Mouse (Mus musculus): ENCODE data around the gene Fbln1. TPM values are rescaled to one million over a fixed set of nuclear protein-coding genes. Genes with fewer than 3 reads are reported as not detected.

The Fbln1 gene
- total RNA-seq (2021) = 10 to 100 TPM; 29.0 to 32.9 TPM
- long read RNA-seq, experiment 1, transcript Fbln1-202 (15 exons, 2,273 nt) = major isoform, 39 of 68 reads
- long read RNA-seq, experiment 1, transcript Fbln1-201 (17 exons, 3,659 nt) = minor isoform, 22 of 68 reads
- long read RNA-seq, experiment 1, partial matches to known transcripts = 5 of 68 reads
- long read RNA-seq, experiment 1, other reads (novel, unspliced or antisense) = 2 of 68 reads
- long read RNA-seq, experiment 2, transcript Fbln1-202 (15 exons, 2,273 nt) = major isoform, 36 of 82 reads
- long read RNA-seq, experiment 2, transcript Fbln1-201 (17 exons, 3,659 nt) = minor isoform, 31 of 82 reads
- long read RNA-seq, experiment 2, partial matches to known transcripts = 12 of 82 reads
- long read RNA-seq, experiment 2, other reads (novel, unspliced or antisense) = 3 of 82 reads

DNA sequence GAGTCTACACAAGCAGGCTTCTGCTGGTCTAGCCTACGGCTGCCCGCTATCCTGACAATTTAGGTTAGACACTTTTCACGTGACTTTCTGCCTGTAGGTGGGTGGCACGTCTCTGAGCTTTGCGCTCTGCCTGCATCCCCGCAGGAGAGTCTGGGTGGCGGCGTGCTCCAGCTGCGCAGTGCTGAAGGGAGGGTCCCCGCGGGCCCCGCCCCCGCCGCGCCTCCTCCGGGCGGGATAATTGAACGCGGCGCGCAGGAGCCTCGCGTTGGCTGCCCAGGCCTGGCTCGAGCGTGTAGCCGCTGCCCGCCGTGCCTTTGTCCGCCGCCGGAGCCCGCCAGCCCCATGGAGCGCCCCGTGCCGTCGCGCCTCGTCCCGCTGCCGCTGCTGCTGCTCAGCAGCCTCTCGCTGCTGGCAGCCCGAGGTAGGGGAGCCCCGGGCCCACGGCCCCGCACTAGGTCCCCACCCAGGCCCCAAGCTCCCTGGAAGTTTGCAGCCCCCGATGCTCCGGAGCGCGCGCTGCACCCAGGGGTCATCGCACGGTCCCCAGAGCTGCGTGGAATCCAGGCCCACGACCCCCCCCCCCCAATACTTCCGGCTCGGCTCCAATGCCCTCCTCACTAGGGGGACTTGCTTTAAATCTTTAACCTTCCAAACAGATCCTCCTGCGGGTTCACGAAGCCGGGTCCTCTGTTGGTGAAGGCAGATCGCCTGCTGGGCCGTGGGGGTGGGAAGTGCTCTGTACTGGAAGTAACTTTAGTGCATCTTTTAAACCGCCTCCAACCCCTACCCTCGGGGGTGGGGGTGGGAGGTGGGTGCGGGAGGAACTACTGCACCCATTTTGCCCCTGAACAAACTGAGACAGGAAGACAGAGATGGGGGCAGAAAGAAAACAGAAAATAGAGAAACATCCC, at the start of gene Fbln1:
Gene Fbln1, plus strand, starts transcription at position 158 of the 911 bp plus-strand sequence.
- peak; percentile 70 to 76 for DNase-seq (ENCODE audit: low spot score in 2 of 2)

DNA sequence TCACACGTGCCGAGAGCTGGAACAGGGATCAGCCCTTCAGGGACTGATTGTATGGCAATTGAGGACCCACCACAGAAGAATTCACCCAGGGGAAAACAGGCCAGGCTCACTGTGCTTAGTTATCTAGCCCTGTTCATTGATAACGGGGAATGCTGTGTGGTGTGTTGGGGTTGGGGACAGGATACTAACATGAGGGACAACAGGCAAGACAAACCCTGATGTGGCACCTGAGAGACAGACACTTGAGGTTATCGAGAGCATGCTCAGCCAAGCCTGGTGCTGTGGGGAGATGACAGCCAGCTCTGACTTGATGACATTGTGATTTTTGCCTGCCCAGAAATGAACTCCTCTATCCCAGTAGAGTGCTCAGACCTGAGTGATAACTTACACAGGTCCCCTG, 49.6 kb upstream of the Fbln1 start:
- no peak for DNase-seq (ENCODE audit: low spot score in 2 of 2)

DNA sequence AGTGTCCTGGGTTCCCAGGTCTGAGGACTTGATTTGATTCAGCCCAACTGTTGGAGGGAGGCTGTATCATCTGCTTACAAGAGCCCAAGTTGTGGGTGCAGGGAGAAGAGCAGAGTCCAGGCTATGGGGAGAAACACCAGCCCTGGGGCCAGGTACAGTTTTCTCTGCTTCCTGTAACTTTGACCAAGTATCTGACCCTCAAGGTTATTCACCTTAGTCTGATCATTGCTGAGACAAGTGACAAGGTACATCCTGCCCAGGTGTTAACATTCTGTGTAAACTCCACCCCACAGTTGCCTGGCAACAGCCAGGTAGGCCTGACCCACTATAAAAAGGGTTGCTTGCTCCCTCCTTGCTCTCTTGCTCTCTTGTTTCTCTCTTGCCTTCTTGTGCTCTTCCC, 44.3 kb upstream of the Fbln1 start:
- DNase-seq (ENCODE audit: low spot score in 2 of 2) = no peak

DNA sequence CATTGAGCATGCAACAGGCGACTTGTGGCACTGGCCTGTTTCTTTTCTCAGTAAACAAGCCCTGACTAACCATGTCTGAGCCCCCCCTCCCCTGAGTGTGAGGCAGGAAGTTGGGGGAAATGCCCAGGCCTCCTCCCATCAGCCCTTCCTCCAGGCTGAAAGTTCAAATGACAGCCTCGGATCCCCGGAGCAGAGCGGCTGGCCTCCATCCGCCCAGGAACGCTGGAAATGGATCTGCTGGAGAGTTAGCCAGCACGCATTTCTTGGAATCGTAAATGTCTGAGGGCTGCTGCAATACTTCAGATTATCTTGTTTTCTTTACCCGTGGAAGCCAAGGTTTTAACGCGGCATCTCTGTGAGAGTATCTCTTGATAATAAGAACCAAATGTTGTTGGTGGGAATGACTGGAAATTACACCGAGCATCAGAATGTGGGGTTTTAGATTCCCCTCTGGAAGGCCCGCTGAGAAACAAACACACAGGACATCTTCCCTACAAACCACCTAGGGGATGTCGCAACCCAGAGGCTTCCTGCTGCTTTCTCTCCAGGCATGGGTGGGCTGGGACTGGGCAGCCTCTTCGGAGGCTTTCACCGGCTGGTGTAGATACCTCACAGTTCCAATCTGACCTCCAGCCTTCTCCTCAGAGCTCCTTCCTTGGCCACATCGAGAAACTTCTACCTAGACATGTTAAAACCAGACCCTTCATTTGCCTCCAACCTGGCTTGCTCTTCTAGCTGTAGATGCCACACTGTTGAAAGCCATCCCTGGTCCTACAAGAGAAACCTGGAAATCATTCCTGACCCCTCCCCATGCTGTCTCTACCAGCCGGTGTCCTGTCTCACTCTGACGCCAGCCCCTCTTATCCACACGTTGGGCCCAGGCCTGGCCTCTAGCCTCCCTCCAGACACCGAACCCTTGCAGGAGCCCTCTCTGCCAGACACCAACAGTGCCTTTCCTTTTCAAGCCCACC, 42.8 kb upstream of the Fbln1 start:
- DNase-seq (ENCODE audit: low spot score in 2 of 2) = no peak

DNA sequence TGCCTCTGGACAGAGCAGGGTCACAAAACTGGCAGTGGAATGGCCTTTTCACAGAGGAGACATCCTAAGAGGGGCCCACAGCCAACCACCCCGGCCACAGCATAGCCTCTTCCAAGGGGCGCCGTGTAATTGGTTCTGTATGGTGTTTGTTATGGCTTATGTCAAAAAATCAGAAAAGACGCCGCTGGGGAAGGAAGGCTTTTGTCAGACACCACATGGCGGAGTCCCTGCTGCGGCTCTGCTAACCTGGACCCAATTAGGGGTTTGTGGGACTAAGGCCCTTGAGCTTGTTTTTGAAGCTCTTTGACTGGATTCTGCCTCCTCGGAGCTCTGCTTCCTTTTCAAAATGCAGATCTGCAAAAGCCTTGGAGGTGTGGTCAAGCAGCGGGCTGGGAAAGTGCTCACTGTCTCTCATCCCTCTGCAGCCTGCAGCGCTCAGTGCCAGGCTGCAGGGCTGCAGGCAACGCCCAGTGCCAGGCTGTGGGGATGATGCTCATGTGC, 39.3 kb upstream of the Fbln1 start:
- DNase-seq (ENCODE audit: low spot score in 2 of 2) = no peak

DNA sequence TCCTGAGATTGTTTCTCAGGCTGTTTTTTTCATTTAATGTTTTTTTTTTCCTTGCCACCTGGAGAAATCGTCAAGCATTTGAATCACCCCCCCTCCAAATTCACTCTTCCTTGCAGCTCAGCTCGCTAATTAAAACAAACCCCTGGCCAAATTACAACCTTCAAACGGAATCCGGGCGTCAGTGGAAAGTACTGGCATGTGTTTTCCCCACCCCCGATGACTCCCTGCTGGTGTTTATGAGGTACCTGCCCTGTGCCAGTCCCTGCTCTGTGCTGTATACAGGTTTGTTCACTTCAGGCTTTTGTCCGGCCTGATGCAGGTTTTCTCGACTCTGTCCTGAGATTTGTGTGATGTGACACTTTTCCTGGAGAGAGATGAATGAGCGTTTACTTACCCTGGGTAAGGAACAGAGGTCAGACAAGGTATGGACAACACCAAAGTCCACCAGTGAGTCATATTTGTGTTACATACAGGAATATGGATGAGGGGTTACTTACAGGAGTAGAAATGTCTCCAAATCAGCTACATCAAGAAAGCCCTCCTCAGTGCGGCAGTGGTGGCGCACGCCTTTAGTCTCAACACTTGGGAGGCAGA, 38.6 kb upstream of the Fbln1 start:
- DNase-seq (ENCODE audit: low spot score in 2 of 2) = no peak

DNA sequence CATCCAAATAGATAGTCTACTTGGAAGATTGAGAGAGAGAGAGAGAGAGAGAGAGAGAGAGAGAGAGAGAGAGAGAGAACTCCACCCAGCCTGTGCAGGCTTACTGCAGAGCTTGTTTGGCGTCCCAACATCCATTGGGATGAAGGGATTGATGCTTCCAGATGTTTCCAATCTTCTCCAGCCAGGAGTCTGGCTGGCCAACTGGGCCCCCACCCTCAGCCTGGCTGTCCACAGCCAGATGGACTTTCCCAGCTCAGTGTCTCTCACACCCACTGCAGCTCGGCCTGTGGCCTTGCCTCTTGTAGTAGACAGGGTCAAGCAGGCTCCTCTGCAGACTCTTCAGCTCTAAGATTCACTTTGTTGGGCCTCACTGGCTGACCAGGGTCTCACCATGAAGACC, 33.7 kb upstream of the Fbln1 start:
- DNase-seq (ENCODE audit: low spot score in 2 of 2) = no peak

DNA sequence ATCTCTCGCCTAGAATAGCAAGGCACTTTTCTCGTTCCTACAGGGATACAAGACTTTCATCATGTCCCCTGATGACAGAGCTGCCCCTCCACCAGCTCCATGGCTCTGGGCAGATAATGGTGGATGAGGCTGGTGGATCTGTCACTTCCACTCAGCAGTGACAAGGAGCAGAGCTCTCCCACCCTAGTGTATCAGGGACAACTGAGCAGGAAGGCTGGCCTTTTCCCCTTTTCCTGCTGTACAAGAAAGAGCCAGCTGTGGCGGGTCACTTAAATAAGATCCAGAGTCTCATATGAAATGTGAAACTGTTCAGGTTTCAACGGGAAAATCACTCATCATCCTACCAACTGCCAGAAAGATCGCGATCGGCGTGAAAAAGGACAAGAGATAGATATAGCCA, 32.3 kb upstream of the Fbln1 start:
- no peak for DNase-seq (ENCODE audit: low spot score in 2 of 2)

DNA sequence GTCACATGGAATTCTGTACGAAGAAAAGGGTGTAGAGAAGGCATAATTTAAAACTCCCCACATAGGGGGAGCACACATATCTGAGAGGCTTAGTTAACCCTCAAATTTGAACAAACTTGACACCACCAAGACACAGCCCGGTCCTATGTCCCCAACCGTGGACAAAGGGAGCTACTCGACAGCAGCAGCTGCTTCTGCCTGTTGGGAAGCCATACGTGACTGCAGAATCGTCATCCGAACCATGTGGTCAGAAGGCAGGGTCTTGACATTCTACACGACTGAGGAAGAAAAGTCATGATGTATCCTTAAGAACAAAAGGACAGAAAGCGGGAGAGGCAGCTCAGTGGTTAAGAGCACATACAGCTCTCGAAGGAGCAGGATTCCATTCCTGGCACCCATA, 31.7 kb upstream of the Fbln1 start:
- no peak for DNase-seq (ENCODE audit: low spot score in 2 of 2)

DNA sequence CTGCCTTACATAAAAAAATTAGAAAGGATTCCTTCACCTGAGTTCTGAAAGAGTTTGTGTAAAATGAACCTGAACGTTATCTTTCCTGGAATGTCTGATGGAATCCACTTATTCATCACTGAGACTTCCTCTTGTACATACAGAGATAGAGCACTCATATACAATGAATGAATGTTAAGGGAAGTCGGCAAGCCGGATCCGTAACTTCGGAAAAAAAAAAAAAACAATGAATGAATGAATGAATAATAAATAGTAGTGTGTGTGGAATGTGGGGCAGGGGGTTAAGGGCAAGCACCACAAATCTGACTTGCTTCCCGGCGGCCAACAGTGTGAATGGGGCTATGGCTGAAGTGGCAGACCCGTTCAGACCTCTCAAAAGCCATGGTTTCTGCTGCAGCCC, 28.2 kb upstream of the Fbln1 start:
- DNase-seq (ENCODE audit: low spot score in 2 of 2) = peak; percentile 43 to 51

DNA sequence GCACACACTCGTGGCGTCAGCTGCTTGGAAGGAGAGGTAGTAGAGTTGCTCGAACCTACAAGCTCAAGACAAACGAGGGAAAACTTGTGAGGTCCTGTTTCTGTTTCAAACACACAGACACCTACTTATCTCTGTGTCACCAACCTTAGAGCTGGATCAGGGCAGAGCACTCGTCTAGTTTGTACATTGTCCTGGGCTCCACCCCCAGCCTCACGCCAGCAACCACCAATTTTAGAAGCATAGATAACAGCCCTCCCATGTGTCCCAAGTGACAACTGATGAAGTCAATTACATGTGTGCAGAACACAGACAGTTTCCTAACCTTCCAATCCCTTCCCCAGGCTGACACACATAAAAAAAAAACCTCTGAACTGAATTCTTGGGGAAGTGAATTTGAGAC, 27.6 kb upstream of the Fbln1 start:
- no peak for DNase-seq (ENCODE audit: low spot score in 2 of 2)

DNA sequence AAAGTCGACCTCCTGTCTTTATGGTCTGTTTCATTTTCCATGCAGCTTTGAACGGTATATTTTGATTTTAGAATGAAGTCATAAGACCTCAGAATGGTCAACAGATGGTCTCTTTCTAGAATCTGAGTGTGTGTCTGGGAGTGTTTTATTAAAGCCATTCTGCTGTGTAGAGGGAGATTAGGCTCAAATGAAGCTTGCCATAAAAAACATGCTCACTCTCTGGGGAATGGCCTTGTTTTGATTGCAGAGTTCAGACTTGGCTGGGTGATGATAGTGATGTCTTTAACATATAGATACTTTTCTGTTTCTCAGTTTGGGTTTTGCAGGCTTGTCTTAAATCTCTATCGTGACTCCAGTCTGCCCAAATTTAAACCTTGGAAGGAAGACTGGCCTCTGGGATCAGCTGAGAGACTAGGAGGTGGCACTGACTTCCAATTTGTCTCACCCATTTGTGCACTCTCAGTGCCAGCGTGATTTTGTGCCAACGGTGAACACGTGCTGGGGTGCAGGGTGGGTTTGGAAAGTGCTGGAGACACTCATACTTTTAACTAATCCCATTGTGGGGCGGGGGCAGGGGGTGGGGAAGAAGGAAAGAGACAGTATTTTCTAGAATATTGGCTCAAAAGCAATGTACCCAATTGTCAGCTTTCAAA, 26.1 kb upstream of the Fbln1 start:
- DNase-seq (ENCODE audit: low spot score in 2 of 2) = no peak

DNA sequence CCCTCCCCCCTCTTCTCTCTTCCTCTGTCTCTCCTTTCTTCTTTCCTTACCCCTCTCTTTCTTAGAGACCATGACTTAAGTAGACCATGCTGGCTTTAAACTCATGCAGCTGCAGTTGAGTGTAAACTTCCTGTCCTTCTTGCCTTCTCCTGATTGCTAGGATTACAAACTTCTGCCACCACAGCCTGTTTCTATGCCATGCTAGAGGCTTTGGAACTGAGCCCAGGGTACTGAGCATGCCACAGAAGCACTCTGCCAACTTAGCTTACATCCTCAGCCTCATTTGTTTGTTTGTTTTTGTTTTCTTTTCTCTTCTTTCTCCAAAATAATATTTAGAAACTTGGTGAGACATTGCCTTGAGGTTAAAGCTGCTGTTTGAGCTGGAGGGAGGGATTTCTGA, 25.4 kb upstream of the Fbln1 start:
- DNase-seq (ENCODE audit: low spot score in 2 of 2) = no peak

DNA sequence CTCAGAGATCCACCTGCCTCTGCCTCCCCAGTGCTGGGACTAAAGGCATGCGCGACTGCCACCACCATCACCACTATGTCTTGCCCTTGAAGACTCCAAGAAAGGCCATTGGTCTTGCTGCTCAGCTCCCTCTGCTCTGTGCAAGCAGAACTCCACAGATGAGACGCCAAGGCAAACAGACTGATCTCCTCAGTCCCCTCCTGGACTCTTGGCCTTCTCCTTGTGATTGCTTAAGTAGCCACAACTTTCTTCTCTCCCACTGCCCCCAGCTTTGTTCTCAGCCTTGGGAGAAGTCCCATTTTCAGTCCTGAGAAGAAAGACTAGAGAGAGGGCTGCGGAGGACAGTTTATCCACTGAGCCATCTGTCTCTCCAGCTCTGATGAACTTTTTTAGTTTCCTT, 23.7 kb upstream of the Fbln1 start:
- no peak for DNase-seq (ENCODE audit: low spot score in 2 of 2)

DNA sequence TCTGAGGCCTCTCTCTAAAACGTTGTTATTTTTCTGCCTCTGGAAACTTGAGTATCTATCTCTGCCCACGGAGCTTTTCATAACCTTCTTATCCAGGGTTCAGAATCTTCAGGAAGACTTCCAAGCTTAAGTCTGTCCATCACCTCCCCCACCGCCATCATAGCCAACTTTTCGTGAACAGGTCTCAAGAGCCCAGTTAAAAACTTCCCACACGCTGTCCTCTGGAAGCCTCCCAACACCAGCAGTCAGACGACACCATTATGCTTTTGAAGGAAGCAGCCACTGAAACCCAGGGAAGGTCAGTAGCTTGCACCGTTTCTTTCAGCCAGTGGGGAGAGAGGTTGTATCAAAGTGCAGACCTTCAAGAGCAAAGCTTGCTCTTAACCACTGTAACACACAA, 18.8 kb upstream of the Fbln1 start:
- no peak for DNase-seq (ENCODE audit: low spot score in 2 of 2)

DNA sequence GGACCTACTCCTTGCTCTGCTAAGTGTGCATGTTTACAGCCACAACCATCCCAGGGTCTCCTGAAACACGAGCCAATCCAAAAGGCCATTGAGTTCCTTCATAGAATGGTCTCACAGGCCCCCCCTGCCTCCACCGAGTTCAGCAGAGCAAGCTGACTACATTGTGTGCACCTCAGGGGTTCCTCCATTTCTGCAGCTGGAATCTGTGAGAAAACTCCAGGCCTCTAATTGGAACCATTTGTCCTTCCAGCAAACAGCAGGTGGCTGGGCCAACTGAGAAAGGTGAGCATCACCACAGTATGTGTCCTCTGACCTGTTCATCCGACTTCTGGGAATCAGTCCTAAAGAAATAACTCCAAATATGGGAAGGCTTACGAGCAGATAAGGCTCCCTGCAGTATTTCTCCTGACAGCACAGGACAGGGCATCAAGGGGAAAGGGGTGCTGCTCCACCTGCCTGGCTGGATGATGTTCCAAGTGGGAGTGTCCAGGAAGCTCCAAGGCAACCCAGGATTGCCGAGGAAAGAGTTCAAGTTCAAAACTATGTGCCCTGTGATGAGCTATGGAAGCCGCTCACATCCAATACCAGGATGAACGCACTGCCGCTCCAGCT, 17.5 kb upstream of the Fbln1 start:
- no peak for DNase-seq (ENCODE audit: low spot score in 2 of 2)

DNA sequence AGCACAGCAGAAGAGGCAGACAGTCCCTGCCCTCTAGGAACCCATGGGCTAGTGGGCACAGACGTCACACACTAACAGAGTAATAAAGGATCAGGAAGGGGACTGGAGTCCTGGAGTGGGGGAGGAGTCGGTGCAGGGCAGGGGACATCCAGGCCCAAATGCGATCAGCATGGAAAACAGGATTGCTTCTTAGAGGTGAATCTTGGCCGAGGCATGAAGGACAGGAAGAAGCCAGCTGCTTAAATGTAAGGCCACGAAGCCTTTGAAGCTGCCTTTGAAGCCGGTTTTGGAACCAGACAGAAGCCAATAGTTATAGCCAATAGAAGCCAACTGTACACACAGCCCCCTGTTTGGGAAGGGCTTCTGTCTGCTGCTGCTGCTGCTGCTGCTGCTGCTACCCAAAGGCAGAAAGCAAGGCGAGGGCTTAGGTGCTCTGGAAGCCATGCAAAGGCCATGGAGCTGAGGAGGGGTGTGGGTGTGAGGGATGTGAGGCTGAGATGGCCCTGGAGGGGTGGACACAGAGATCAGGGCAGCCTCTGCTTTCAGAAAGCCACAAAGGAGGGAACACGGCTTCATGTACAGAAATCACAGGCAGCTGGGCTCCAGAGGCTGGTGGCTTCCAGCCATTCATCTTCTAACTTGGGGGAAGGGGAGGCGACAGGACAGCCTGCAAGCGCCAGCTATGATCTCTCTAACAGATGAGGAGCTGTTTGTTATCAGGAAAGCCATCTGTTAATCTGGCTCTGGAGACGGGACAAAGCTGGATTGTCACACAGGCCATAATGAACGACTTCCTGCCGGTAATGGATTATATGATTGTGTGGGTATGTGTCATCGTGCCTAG, 5.1 kb upstream of the Fbln1 start:
- DNase-seq (ENCODE audit: low spot score in 2 of 2) = no peak

DNA sequence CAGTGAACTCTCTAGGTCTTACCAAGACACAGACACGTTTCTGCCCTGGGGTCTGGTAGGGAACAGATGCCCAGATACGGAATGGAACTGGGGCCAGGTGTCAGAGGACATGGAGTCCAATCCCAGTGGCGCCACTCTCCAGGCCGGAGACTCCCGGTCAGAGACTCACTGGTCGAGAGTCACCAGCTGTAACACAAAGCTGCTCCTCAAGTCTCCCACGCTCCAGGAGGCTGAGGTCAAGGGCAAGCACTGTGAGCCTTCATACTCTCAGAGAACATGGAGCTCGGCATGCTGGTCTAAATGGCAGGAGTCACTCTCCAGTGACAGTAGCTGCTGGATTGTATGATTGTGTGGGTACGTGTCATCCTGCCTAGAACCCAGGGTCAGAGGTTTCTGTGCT, 3.5 kb upstream of the Fbln1 start:
- no peak for DNase-seq (ENCODE audit: low spot score in 2 of 2)

DNA sequence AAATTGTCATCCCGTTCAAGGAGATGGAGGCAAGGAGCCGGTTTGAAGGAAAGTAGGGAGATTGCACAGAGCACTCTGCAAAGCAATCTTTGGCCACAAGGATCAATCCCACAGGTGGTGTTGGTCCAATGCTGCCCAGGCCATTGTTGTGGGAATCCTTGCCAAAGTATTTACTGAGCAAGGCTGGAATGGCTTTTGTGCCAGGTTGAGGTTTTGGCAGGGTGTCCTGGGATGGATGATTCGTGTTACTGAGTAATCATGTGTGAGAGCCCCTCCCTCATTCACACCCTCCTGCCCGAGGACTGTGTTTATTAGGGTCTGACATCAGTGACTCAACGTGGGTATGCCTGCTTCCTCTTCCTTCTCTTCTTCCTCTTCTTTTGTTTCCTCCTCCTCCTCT, 3.0 kb upstream of the Fbln1 start:
- DNase-seq (ENCODE audit: low spot score in 2 of 2) = no peak

Data from adrenal gland, adult 18-20 months (tissue).